In genomic region chr15:85909931-85910330, GRCm38 (mm10) we compare ENCODE assay signal across 13 mouse cellular contexts. TPM values are rescaled to one million over a fixed set of nuclear protein-coding genes. Genes with fewer than 3 reads are reported as not detected.
DNase-seq lines count a peak whose midpoint lies in the region; ATAC-seq and TF ChIP-seq lines count a peak whose summit lies in the region.
"Had no signal": no experiment of that assay in that cellular context is flagged by ENCODE, and none has a peak within 500 bp of the region (broad histone marks: within the 10 kb centered on the region; RNA-seq: fewer than 3 reads in every experiment).

No protein-coding gene starts in this region.

- H3K36me3 ChIP-seq in lung, embryonic 14.5 days (ENCODE audit: insufficient read depth) = no peaks in the 10 kb centered on the region

- H3K9me3 ChIP-seq in lung, embryonic 14.5 days (ENCODE audit: low read depth, low read length) = no peaks in the 10 kb centered on the region

- no peak overlapping the region for H3K9ac ChIP-seq in lung, embryonic 14.5 days

- WGBS in lung, embryonic 14.5 days = 26% methylated on average over 10 of the region's 10 CpGs

- no peak overlapping the region for H3K4me2 ChIP-seq in lung, embryonic 14.5 days

- peak; percentile 65; the same call in 1 of the 2 replicates for ATAC-seq in lung, embryonic 14.5 days (ENCODE audit: insufficient read depth)
- ATAC-seq in megakaryocyte progenitor cell, adult 5-6 weeks (replicated peaks; ENCODE audit: poor library complexity) = peak; percentile 32
- ATAC-seq: Patski had no signal

- H3K27ac ChIP-seq in lung, embryonic 14.5 days (ENCODE audit: low read depth) = peak overlapping the region; percentile 46; the same call in 1 of the 2 replicates
- H3K27ac ChIP-seq: gastrocnemius, adult 2 months had no signal

- H3K4me1 ChIP-seq in lung, embryonic 14.5 days (ENCODE audit: insufficient read depth) = no peaks in the 10 kb centered on the region

- peak; percentile 39 for DNase-seq in adrenal gland, adult 2 months
- no peak for DNase-seq in adrenal gland, postnatal 4 days (ENCODE audit: low spot score in 2 of 2)
- peak; percentile 24 for DNase-seq in lung, embryonic 14.5 days
- DNase-seq in lung, postnatal 36 days = no peak
- DNase-seq in adrenal gland, postnatal 14 days = peak; percentile 55
- DNase-seq in retina, postnatal 1 day = no peak
- DNase-seq in cerebellum, adult 11 months = no peak
- DNase-seq: embryo, embryonic 11 days; gastrocnemius, adult 2 months; heart, postnatal 10 days; right cerebral cortex, postnatal 14 days had no signal

- no peaks in the 10 kb centered on the region for H3K27me3 ChIP-seq in lung, embryonic 14.5 days (ENCODE audit: insufficient read depth, low read length)
- H3K27me3 ChIP-seq: Patski had no signal

- H3K4me3 ChIP-seq in lung, embryonic 14.5 days (ENCODE audit: low read depth, low read length) = no peak overlapping the region
- H3K4me3 ChIP-seq: gastrocnemius, adult 2 months had no signal

- no peak for TF ChIP-seq CTCF in lung, embryonic 14.5 days (IDR thresholded peaks at IDR 0.05; ENCODE audit: low read depth)

RNA-seq across cellular contexts. Expression of gene Trmu, which starts 30.8 kb away (rescaled TPM):
- total RNA-seq in adrenal gland, adult 2 months (2021) = 10 to 100 TPM; 19.8 to 27.6 TPM
- polyA plus RNA-seq in adrenal gland, adult 2 months (2012; rRNA removed) = 9.8 and 16.1 TPM in 2 replicates
- total RNA-seq in adrenal gland, postnatal 4 days (2021) = 10 to 100 TPM; 50.2 to 51.1 TPM
- 30.2 and 36.9 TPM in 2 replicates for polyA plus RNA-seq in lung, embryonic 14.5 days (2014; fragmentation: Nextera tagmentation; extraction: Ambion mirVana)
- total RNA-seq in adrenal gland, postnatal 14 days (2021) = 32.1 and 34.9 TPM in 2 replicates
- total RNA-seq in megakaryocyte progenitor cell, adult 5-6 weeks (2015) = 7.4 and 7.6 TPM in 2 replicates
- 22.6 and 24.7 TPM in 2 replicates for total RNA-seq in megakaryocyte progenitor cell, adult 5-6 weeks (2017)

RNA-seq across cellular contexts. Expression of gene Gtse1, which starts 50.4 kb away (rescaled TPM):
- 1 to 10 TPM in 1 of 2 experiments, under 1 TPM in 1; 0.66 to 1.1 TPM for total RNA-seq in adrenal gland, adult 2 months (2021)
- 2.0 and 2.9 TPM in 2 replicates for polyA plus RNA-seq in adrenal gland, adult 2 months (2012; rRNA removed)
- total RNA-seq in adrenal gland, postnatal 4 days (2021) = 10 to 100 TPM in 1 of 2 experiments, 1 to 10 TPM in 1; 8.9 to 10.1 TPM
- polyA plus RNA-seq in lung, embryonic 14.5 days (2014; fragmentation: Nextera tagmentation; extraction: Ambion mirVana) = 35.4 and 36.2 TPM in 2 replicates
- total RNA-seq in adrenal gland, postnatal 14 days (2021) = 4.4 and 4.6 TPM in 2 replicates
- total RNA-seq in megakaryocyte progenitor cell, adult 5-6 weeks (2015) = 15.3 and 18.1 TPM in 2 replicates
- 16.9 and 18.6 TPM in 2 replicates for total RNA-seq in megakaryocyte progenitor cell, adult 5-6 weeks (2017)

Comparison
In these comparisons a context has a peak if more than half of its experiments do, and no peak if none do; other contexts are left out.
1. DNase-seq: peak in adrenal gland, adult 2 months (single experiment), lung, embryonic 14.5 days (single experiment) and adrenal gland, postnatal 14 days (single experiment); none in adrenal gland, postnatal 4 days (0 of 2), lung, postnatal 36 days (single experiment), retina, postnatal 1 day (single experiment) and cerebellum, adult 11 months (single experiment).